Mouse (Mus musculus) embryonic facial prominence, embryonic 15.5 days (tissue): ENCODE measurements at regions not wholly inside any gene's neighbourhood (a gene's known extent, or its start where the extent isn't known, plus 50 kb on each side); places are given as distances from the start of the nearest gene placed in this dataset.

ENCODE experiments used
- ATAC-seq: fragments of 200-750 bp; cut with Nextera tagmentation; 2 replicates; pipeline ENCODE4 v1.8.0; 2017; ENCODE audit warnings: low read depth, moderate TSS enrichment; ENCODE audit not compliant: insufficient number of reproducible peaks, low FRiP score, low TSS enrichment
- H3K27ac ChIP-seq: fragments of 300-500 bp; sonication (generic); replicated peaks from 2 replicates; pipeline ENCODE4 v1.5.1; 2015; ENCODE audit warnings: mild to moderate bottlenecking, inconsistent platforms
- H3K27me3 ChIP-seq: fragments of 300-500 bp; sonication (generic); 2 replicates; pipeline ENCODE4 v1.6.1; 2015; ENCODE audit warnings: inconsistent platforms
- H3K36me3 ChIP-seq: fragments of 300-500 bp; sonication (generic); 2 replicates; pipeline ENCODE4 v1.6.1; 2015; ENCODE audit warnings: mild to moderate bottlenecking, inconsistent platforms
- H3K4me1 ChIP-seq: fragments of 300-500 bp; sonication (generic); 2 replicates; pipeline ENCODE4 v1.6.1; 2015; ENCODE audit warnings: inconsistent platforms
- H3K4me2 ChIP-seq: fragments of 300-500 bp; sonication (generic); replicated peaks from 2 replicates; pipeline ENCODE4 v1.6.1; 2015; ENCODE audit warnings: mild to moderate bottlenecking, inconsistent platforms
- H3K4me3 ChIP-seq: fragments of 300-500 bp; sonication (generic); replicated peaks from 2 replicates; pipeline ENCODE4 v1.5.1; 2015; ENCODE audit warnings: mild to moderate bottlenecking, inconsistent platforms
- H3K9ac ChIP-seq: fragments of 300-500 bp; sonication (generic); 2 replicates; pipeline ENCODE4 v1.6.1; 2015; ENCODE audit warnings: inconsistent platforms
- H3K9me3 ChIP-seq: fragments of 300-500 bp; sonication (generic); replicated peaks from 2 replicates; pipeline ENCODE4 v1.6.1; 2016; ENCODE audit warnings: inconsistent platforms
- WGBS: fragments of 180-500 bp; shearing (Covaris S2); methylation state at CpG from one replicate; pipeline ENCODE4 v1.1.7; 2015; 5-methylcytosine and 5-hydroxymethylcytosine counted together

GRCm38 (mm10) chr14:31964076-31964475 is 64.7 kb upstream of the Galnt15 start:
- Histone ChIP-seq H3K4me1 (peaks cover 17% of the 10 kb centered on the region), H3K9me3 (no peaks in the 10 kb centered on the region), H3K4me2 (no peak overlapping the region), H3K27me3 (no peaks in the 10 kb centered on the region), H3K4me3 (no peak overlapping the region), H3K9ac (no peak overlapping the region), H3K27ac (no peak overlapping the region), H3K36me3 (no peaks in the 10 kb centered on the region)
- ATAC-seq, result no peak
- 74% methylated on average over 2 of the region's 2 CpGs for WGBS

DNA sequence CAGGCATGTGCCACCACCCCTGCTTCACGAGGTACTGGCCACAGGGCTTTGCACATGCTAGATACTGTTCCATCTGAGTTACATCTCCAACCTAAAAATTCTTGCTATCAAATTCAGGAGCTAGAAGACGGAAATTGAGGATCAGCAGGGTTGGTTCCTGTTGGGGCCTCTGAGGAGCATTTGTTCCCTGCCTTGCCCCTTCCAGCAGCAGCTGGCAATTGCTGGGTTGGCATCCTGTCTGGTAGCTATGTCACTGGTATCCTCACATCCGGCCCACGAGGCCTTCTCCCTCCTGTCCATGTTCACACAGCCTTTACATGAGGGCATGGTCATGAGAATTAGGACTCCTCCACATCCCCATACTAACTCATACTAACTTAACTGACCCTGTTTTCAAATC is 64.0 kb upstream of the Galnt15 start:
- Histone ChIP-seq H3K9ac (no peak overlapping the region), H3K27me3 (no peaks in the 10 kb centered on the region), H3K4me2 (no peak overlapping the region), H3K9me3 (no peaks in the 10 kb centered on the region), H3K27ac (no peak overlapping the region), H3K4me3 (no peak overlapping the region), H3K36me3 (no peaks in the 10 kb centered on the region), H3K4me1 (peaks cover 17% of the 10 kb centered on the region)
- 64% methylated on average over 4 of the region's 4 CpGs for WGBS
- ATAC-seq, result no peak

DNA sequence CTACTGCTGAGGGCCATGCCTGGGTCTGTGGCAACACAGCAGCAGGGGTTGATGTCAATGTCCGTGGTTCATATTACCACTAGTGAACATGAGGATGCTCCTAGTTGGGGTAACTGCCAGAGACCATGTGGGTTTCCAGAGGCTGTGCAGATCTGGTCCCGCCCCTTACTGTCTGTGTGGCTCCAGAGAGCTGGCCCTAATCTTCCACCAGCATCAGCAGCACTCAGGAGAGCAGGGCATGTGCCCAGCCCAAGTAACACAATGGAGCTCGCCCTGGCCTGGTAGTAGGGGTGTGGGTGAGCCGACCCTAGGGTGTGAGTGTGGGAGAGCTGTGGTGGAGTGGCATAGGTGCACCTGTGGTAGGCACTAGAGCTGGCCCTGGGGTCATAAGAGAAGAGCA is 59.3 kb upstream of the Galnt15 start:
- WGBS, result 79% methylated on average over 4 of the region's 4 CpGs
- H3K36me3 ChIP-seq, result no peaks in the 10 kb centered on the region
- no peaks in the 10 kb centered on the region for H3K4me1 ChIP-seq
- H3K9ac ChIP-seq, result no peak overlapping the region
- H3K4me2 ChIP-seq, result no peak overlapping the region
- H3K27me3 ChIP-seq, result no peaks in the 10 kb centered on the region
- no peak overlapping the region for H3K4me3 ChIP-seq
- no peak for ATAC-seq
- no peak overlapping the region for H3K27ac ChIP-seq
- no peaks in the 10 kb centered on the region for H3K9me3 ChIP-seq

DNA sequence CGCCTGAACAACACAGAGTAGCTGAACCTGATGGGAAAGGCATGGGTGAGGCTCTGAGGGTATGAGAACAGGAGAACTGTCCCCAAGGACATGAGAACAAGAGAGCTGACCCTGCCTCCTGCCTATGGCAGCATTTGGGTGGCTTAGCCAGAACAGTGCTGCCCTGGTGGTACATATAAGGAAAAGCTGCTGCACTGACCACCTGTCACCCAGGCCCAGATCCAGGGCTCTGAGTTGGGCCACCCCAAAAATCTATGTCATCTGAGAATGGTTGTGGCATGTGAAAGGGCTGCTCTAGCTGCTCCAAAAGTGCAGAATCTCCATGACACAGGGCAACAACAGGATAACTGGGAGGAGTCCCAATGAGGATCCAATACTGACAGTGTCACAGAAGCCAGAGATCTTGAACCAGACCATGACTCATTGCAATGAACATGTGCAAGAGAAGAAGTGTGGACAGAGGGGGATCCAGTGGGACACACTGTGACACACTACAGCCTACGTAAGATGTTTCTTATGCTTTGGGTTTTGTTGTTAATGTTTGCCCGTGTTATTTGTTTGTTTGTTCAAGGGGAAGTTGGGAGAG is 58.5 kb upstream of the Galnt15 start:
- Histone ChIP-seq H3K4me2 (no peak overlapping the region), H3K9ac (no peak overlapping the region)
- no peak for ATAC-seq

DNA sequence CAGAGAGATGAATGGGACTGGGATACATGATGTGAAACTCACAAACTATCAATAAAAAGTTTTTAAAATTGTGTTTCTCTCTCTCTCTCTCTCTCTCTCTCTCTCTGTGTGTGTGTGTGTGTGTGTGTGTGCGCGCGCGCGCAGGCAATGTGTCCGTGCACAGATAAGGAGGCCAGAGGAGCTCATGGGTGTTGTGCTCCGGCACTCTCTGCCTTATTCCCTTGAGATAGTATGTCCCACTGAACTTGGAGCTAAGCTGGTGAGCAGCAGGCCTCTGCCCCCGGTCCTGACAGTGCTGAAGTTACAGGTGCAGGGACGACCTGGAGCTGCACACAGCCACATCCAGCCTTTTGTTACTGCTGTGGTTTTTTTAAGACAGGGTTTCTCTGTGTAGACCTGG is 57.9 kb upstream of the Galnt15 start:
- H3K4me1 ChIP-seq, result no peaks in the 10 kb centered on the region
- no peak overlapping the region for H3K9ac ChIP-seq
- no peak for ATAC-seq
- no peaks in the 10 kb centered on the region for H3K9me3 ChIP-seq
- no peak overlapping the region for H3K27ac ChIP-seq
- no peaks in the 10 kb centered on the region for H3K27me3 ChIP-seq
- 94% methylated on average over 9 of the region's 9 CpGs for WGBS
- H3K4me2 ChIP-seq, result no peak overlapping the region
- no peaks in the 10 kb centered on the region for H3K36me3 ChIP-seq
- H3K4me3 ChIP-seq, result no peak overlapping the region

More for the DNA sequence above, 58.5 kb upstream of the Galnt15 start:
- no peaks in the 10 kb centered on the region for H3K27me3 ChIP-seq
- no peak overlapping the region for H3K4me3 ChIP-seq
- no peaks in the 10 kb centered on the region for H3K9me3 ChIP-seq
- H3K4me1 ChIP-seq, result no peaks in the 10 kb centered on the region
- H3K27ac ChIP-seq, result no peak overlapping the region
- no peaks in the 10 kb centered on the region for H3K36me3 ChIP-seq
- WGBS, result 79% methylated on average over 3 of the region's 3 CpGs

GRCm38 (mm10) chr14:31973702-31974101 is 55.1 kb upstream of the Galnt15 start:
- no peak for ATAC-seq
- no peak overlapping the region for H3K4me2 ChIP-seq
- H3K27ac ChIP-seq, result no peak overlapping the region

DNA sequence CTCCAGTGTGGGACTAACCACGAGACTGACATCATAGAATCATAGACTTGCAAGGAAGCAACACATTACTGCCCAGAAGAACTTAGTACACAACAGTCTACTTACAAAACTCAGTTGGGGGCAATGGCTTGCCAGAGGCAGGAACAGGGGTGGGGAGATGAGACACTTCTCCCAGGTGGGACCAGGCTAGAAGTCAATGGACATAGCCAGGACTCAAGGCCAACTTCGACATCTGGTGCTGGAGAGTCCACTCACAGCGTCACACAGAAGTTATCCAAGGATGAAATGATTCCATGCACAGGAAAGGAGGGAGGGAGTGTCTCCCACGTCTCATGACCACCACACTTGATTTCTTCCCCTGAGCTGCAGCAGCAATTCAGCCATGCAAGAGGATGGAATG is 50.6 kb upstream of the Galnt15 start:
- Histone ChIP-seq H3K36me3 (no peaks in the 10 kb centered on the region), H3K9ac (no peak overlapping the region), H3K4me3 (no peak overlapping the region), H3K27me3 (no peaks in the 10 kb centered on the region), H3K4me2 (no peak overlapping the region), H3K27ac (no peak overlapping the region), H3K9me3 (no peaks in the 10 kb centered on the region), H3K4me1 (no peaks in the 10 kb centered on the region)
- WGBS, result 68% methylated on average over 4 of the region's 4 CpGs
- no peak for ATAC-seq

More at GRCm38 (mm10) chr14:31973702-31974101, 55.1 kb upstream of the Galnt15 start:
- Histone ChIP-seq H3K4me3 (no peak overlapping the region), H3K4me1 (no peaks in the 10 kb centered on the region), H3K9ac (no peak overlapping the region), H3K27me3 (no peaks in the 10 kb centered on the region), H3K9me3 (no peaks in the 10 kb centered on the region), H3K36me3 (no peaks in the 10 kb centered on the region)
- 86% methylated on average over 4 of the region's 4 CpGs for WGBS

- ATAC-seq, result no peak
- H3K9me3 ChIP-seq, result no peaks in the 10 kb centered on the region
- no peaks in the 10 kb centered on the region for H3K36me3 ChIP-seq
- 58% methylated on average over 3 of the region's 3 CpGs for WGBS
- H3K27me3 ChIP-seq, result no peaks in the 10 kb centered on the region
- no peak overlapping the region for H3K4me3 ChIP-seq
- H3K4me2 ChIP-seq, result no peak overlapping the region
- H3K27ac ChIP-seq, result no peak overlapping the region
- H3K9ac ChIP-seq, result no peak overlapping the region
- H3K4me1 ChIP-seq, result no peaks in the 10 kb centered on the region
Observed at GRCm38 (mm10) chr14:31978690-31979089, 50.1 kb upstream of the Galnt15 start.
